Mouse (Mus musculus) retina, embryonic 14.5 days (tissue): ENCODE measurements around the gene Rnpepl1.

Source experiments
- DNase-seq: peaks from one replicate; pipeline ENCODE4 v3.0.0-alpha.2; 2015; ENCODE audit warnings: low spot score

The Rnpepl1 gene

DNA sequence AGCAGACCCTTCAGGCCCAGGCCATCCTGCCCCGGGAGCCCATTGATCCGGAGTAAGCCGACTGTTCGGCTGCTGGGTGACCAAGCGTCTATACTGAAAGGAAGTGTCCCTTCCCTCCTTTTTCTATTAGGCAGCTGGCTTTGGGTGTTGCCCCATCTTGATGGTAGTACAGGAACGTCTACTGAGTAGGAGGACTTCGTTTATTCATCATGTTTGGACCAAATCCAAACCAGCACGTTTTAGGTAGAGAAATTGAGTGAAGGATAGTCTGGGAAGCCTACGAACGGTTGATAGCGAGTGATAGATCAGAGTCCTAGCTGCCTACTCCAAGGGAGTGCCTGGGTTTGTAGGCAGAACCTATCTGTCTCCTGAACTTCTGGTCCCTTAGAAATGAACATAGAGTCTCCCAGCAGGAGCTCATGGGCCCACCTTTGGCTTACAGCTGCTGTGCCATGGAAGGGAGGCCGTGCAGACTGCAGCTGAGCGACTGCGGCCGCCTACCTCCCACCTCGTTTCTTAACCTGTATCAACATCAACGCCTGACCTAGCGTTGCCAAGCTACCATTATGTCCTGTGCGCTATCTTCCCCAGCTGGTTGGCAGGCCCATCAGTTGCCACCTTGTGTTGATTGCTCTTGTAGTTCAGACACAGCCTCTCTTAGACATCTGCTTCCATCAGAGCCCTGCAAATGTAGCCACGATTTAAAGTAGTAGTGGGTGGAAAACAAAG is 2.8 kb upstream of the Rnpepl1 start:
- no peak for DNase-seq

DNA sequence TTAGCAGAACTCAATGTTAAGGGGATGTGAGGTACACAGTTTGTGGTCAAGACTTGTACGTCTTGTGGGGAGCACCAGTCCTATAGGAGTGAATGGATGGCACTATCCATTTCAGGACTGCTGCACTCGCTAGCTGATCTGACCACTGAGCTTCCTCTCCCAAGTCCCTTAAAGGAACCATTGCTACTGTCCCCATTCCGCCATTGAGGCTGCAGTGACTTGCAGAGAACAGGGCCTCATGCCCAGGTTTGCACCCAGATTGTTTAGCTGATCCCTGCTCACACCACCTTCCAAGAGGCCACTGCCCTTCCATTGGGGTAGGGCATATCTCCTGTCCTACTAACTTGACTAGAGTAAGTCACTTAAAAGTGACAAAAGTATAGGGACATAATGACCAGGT is 1.9 kb upstream of the Rnpepl1 start:
- DNase-seq = no peak

DNA sequence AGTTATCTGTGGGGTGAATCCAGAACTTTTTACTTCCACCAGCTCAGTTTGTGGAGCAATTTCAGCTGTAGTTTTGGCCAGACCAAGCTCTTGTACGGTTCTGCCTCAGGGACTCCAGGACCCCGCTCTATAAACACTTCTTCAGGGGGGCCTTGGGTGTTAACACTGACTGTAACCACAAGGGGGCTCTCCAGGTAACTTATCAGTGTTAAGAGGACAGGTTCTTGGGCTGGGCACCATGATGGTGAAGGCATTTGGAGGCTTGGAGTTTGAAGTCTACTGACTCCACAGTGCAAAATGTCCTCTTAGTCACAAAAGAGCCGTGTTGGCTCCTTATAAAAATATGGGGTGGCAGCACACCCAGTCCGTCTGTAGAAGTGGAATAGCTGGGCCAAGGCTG is 1.5 kb upstream of the Rnpepl1 start:
- peak; percentile 67 for DNase-seq

GRCm38 (mm10) chr1:92910925-92911720 is 540 bp downstream of the Rnpepl1 start:
- peak; percentile 55 for DNase-seq

DNA sequence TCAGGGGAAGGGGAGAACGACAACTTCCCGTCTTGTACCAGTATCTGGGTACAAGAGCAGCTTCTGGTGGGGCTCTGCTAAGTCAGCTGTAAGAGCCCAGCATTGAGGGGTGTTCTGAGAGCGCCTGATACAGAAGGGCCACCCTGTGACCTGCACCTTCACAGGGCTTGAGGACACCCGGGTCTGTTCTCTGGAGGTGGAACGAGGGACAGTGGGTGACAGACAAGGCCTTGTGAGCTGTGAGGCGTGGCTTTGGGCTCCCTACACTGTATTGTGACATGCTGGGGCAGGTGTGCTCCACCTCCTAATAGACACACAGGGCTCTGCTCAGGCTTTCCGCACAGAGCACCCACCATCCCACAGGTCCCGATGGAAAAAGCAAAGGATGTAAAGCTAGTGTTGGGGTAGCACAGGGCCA is 1.1 kb downstream of the Rnpepl1 start:
- DNase-seq = no peak

DNA sequence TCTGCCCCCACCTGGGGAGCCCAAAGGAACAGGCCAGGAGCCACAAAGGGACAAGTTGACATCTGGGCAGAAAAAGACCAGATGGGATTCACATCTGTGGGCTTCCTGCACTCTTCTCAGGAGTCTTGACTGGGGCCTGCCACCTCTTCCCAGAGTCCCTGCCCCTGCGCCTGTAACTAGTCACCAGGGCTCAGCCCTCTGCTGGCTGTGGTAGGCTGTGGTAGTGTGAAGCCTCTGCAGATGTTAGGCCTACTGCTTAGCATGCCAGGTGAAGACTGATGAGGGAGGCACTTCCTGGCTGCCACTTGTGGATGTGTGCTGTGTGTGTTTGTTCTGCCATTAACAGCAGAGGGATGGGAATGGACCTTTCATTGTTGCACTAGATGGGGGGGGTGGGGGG is 1.7 kb downstream of the Rnpepl1 start:
- DNase-seq = peak; percentile 30

DNA sequence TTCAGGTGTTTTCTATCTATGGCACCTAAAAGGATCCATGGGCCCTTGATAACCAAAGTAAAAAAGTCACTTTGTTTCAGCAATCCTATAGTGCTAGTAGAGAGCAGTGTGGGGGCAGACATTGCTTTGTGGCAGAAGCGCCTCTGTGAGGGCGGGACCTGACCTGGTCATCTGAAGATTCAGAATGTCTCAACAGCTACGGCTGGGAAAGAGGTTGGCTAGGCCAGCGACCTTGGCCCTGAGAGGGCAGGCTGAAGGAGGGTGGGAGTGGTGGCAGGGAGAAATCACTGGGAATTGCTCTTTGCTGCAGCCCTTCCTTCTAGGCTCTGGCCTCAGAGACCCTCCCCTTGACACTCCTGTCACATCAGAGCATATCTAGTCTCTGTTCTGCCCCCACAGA is 3.7 kb downstream of the Rnpepl1 start:
- no peak for DNase-seq

GRCm38 (mm10) chr1:92914993-92915392 is 4.4 kb downstream of the Rnpepl1 start:
- DNase-seq = no peak

DNA sequence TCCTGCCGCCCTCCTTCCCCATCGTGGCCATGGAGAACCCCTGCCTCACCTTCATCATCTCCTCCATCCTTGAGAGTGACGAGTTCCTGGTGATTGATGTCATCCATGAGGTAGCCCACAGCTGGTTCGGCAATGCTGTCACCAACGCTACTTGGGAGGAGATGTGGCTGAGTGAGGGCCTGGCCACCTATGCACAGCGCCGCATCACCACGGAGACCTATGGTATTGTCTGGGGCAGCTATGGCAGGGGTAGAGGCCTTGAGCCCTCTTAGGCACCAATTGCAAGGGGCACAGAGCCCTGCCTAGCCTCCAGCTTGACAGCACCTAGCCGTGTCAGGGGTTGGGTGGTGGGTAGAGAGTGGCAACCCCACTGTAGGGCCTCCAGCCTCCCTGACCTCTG is 6.1 kb downstream of the Rnpepl1 start:
- no peak for DNase-seq

DNA sequence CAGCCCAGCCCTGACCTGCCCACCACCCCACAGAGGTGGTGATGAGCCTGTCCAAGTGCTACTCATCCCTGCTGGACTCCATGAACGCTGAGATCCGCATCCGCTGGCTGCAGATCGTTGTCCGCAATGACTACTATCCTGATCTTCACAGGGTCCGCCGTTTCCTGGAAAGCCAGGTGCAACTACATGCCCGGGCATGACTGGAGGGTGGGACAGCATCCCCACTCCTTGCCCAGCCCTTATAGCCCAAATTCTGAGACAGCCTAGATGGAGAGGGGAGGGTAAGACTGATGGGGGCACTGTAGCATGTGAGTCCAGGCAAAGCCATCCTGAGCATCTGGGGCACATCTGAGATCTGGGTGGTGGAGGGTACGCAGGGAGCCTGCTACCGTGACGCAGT is 8.6 kb downstream of the Rnpepl1 start:
- no peak for DNase-seq

- DNase-seq = no peak
Observed at GRCm38 (mm10) chr1:92919775-92920174, 9.2 kb downstream of the Rnpepl1 start.

GRCm38 (mm10) chr1:92920474-92921200 is 10.1 kb downstream of the Rnpepl1 start:
- no peak for DNase-seq

- no peak for DNase-seq
Observed at GRCm38 (mm10) chr1:92921496-92921895, 10.9 kb downstream of the Rnpepl1 start.

DNA sequence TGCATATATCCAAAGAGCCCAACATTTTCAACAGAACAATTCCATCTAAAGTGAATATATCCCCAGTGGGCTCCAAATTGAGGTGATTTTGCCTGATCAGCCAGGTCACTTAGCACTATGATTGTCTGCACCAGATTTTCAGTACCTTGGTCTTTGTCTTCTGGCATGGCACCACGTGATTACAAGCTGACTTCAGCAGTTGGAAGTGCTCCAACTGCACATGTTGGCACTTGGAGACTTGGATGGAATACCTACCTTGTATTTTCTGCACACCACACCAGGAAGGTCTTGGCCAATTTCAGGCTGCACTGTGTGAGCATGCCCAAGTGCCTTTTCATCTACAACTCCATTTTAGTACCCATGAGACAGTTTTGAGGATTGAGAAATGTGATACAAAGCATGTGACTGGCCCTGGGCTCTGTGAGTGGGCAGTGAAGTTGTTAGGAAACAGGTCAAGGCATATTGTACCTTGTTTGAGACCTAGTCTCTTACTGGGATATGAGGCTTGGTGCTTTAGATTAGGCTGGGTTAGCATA is 19.7 kb downstream of the Rnpepl1 start:
- DNase-seq = no peak

GRCm38 (mm10) chr1:92933611-92934010 is 23.0 kb downstream of the Rnpepl1 start:
- DNase-seq = no peak

GRCm38 (mm10) chr1:92934182-92934827 is 23.7 kb downstream of the Rnpepl1 start, which contains the start of gene Capn10:
Gene Capn10, plus strand, starts transcription at chr1:92934376.
- DNase-seq = peak; percentile 96

GRCm38 (mm10) chr1:92935054-92935962 is 24.7 kb downstream of the Rnpepl1 start:
- DNase-seq = peak; percentile 29

DNA sequence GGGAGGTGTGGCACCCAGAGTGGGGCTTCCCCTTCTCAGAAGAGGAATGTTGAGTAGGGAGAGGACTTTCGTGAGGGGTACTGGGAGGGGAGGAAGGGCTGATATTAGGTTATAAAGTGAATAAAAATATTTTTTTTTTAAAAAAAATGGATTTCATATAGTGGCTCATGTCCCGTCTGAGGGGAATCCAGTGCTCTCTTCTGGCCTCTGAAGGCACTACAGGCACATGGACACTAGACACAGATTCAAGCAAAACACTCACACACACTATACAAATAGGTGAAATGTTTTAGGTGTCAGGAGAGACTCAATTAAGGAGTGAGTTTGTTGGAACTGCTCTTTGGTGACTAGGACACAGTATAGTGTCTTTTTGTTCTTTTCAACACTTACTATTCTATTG is 25.4 kb downstream of the Rnpepl1 start:
- DNase-seq = no peak

DNA sequence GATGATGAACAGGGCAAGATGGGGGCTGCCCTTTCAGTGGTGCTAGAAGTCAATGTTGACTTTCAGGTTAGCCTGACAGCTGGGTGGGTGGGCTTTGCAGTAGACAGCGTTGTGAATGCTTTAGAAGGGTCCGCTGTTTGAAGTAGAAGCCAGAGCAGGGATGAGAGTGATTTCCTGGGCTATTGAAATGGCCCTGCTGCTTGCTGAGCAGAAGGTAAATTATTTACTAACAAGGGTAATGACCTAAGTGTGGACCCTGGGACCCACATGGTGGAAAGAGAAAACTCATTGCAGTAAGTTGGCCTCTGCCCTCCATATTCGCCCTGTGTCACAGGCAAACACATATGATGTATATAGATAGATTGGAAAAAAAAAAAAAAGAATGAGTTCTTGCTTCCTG is 25.9 kb downstream of the Rnpepl1 start:
- no peak for DNase-seq

DNA sequence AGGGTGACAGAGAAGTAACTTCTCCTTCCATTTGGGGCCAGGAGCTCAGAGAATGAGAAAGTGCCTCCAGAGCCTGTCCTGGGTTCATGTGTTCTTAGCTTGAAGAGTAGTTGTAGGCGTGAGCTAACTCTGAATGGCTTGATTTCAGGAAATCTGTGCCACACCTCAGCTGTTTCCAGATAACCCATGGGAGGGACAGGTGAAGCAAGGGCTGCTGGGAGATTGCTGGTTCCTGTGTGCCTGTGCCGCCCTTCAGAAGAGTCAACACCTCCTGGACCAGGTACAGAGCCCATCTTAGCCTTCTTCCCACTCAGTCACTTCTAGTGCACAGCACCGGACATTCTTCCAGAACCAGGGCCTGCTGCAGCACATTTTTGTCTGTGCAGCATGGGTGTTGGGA is 27.2 kb downstream of the Rnpepl1 start:
- DNase-seq = no peak

- DNase-seq = no peak
Observed at GRCm38 (mm10) chr1:92939746-92940145, 29.2 kb downstream of the Rnpepl1 start.
